In genomic region chr1:149862801-149863200, GRCm38 (mm10) we compare ENCODE assay signal across 10 mouse cellular contexts.
DNase-seq lines count a peak whose midpoint lies in the region; ATAC-seq and TF ChIP-seq lines count a peak whose summit lies in the region.
"Had no signal": no experiment of that assay in that cellular context is flagged by ENCODE, and none has a peak within 500 bp of the region (broad histone marks: within the 10 kb centered on the region; RNA-seq: fewer than 3 reads in every experiment).

No protein-coding gene starts in this region.

- peaks cover 2% of the 10 kb centered on the region; the same call in 1 of the 2 replicates for H3K4me1 ChIP-seq in intestine, embryonic 15.5 days (replicated peaks)
- no peaks in the 10 kb centered on the region for H3K4me1 ChIP-seq in liver, postnatal 0 days (ENCODE audit: insufficient read depth)
- H3K4me1 ChIP-seq: embryonic facial prominence, embryonic 12.5 days; liver, embryonic 15.5 days had no signal

- no peak for TF ChIP-seq CTCF in liver, postnatal 0 days (IDR thresholded peaks at IDR 0.05; ENCODE audit: low read depth)

- no peak overlapping the region for H3K9ac ChIP-seq in intestine, embryonic 15.5 days
- no peak overlapping the region for H3K9ac ChIP-seq in liver, postnatal 0 days (replicated peaks)
- H3K9ac ChIP-seq: embryonic facial prominence, embryonic 12.5 days; liver, embryonic 15.5 days had no signal

- no peak overlapping the region for H3K27ac ChIP-seq in intestine, embryonic 15.5 days
- no peak overlapping the region for H3K27ac ChIP-seq in liver, postnatal 0 days (ENCODE audit: low read depth)
- H3K27ac ChIP-seq: embryonic facial prominence, embryonic 12.5 days; liver, embryonic 15.5 days had no signal

- no peak for TF ChIP-seq EP300 in liver, postnatal 0 days (IDR thresholded peaks at IDR 0.05; ENCODE audit: low read depth)

- peak; percentile 10 to 15 for DNase-seq in lung, adult 18-20 months
- DNase-seq in lung, postnatal 14 days = no peak
- peak; percentile 39 for DNase-seq in gastrocnemius, adult 18-20 months (ENCODE audit: low spot score)
- peak; percentile 23 to 25 for DNase-seq in right cerebral cortex, postnatal 36 days (ENCODE audit: low spot score in 2 of 2)
- DNase-seq in liver, postnatal 0 days = no peak
- no peak for DNase-seq in thymus, postnatal 0 days (ENCODE audit: low spot score)

- H3K36me3 ChIP-seq in intestine, embryonic 15.5 days = no peaks in the 10 kb centered on the region
- H3K36me3 ChIP-seq in liver, postnatal 0 days (replicated peaks; ENCODE audit: insufficient read depth, low read length) = no peaks in the 10 kb centered on the region
- H3K36me3 ChIP-seq: embryonic facial prominence, embryonic 12.5 days; liver, embryonic 15.5 days had no signal

- 40% methylated on average over 6 of the region's 6 CpGs for WGBS in intestine, embryonic 15.5 days
- 59% methylated on average over 6 of the region's 6 CpGs for WGBS in liver, postnatal 0 days (ENCODE audit: insufficient replicate concordance)

- no peaks in the 10 kb centered on the region for H3K27me3 ChIP-seq in intestine, embryonic 15.5 days (replicated peaks)
- H3K27me3 ChIP-seq in liver, postnatal 0 days (ENCODE audit: insufficient read depth, low read length) = no peaks in the 10 kb centered on the region
- H3K27me3 ChIP-seq: embryonic facial prominence, embryonic 12.5 days; liver, embryonic 15.5 days had no signal

- ATAC-seq in intestine, embryonic 15.5 days = peak; percentile 51
- ATAC-seq in liver, postnatal 0 days = no peak
- ATAC-seq in erythroblast, adult 5-6 weeks (replicated peaks; ENCODE audit: low FRiP score, poor library complexity, severe bottlenecking) = no peak

- no peaks in the 10 kb centered on the region for H3K9me3 ChIP-seq in intestine, embryonic 15.5 days
- H3K9me3 ChIP-seq in liver, postnatal 0 days (ENCODE audit: low read length) = no peaks in the 10 kb centered on the region
- H3K9me3 ChIP-seq: embryonic facial prominence, embryonic 12.5 days; liver, embryonic 15.5 days had no signal

- H3K4me3 ChIP-seq in intestine, embryonic 15.5 days (replicated peaks) = no peak overlapping the region
- H3K4me3 ChIP-seq in liver, postnatal 0 days (ENCODE audit: low read depth, low read length) = no peak overlapping the region
- H3K4me3 ChIP-seq: embryonic facial prominence, embryonic 12.5 days; liver, embryonic 15.5 days had no signal

- H3K4me2 ChIP-seq in intestine, embryonic 15.5 days (replicated peaks) = no peak overlapping the region; the same call in 1 of the 2 replicates
- no peak overlapping the region for H3K4me2 ChIP-seq in liver, postnatal 0 days (ENCODE audit: low read depth, low read length)
- H3K4me2 ChIP-seq: embryonic facial prominence, embryonic 12.5 days; liver, embryonic 15.5 days had no signal

Comparison
In these comparisons a context has a peak if more than half of its experiments do, and no peak if none do; other contexts are left out.
1. DNase-seq: peak in lung, adult 18-20 months (2 of 2), gastrocnemius, adult 18-20 months (single experiment) and right cerebral cortex, postnatal 36 days (2 of 2); none in lung, postnatal 14 days (single experiment), liver, postnatal 0 days (single experiment) and thymus, postnatal 0 days (single experiment).